Mouse (Mus musculus) bone marrow, adult 2 months (tissue): ENCODE results near the gene Uts2r.

Source experiments
- CTCF ChIP-seq: fragments of 200-500 bp; IDR thresholded peaks from 2 replicates; pipeline ENCODE4 v1.5.1; 2011; ENCODE audit warnings: low read length, control low read depth; ENCODE audit not compliant: control insufficient read depth, insufficient read depth
- POLR2A ChIP-seq: fragments of 200-500 bp; IDR thresholded peaks from 2 replicates; pipeline ENCODE4 v1.6.1; 2011; ENCODE audit warnings: low read depth, mild to moderate bottlenecking, control low read depth, low read length, borderline replicate concordance; ENCODE audit not compliant: control insufficient read depth

DNA sequence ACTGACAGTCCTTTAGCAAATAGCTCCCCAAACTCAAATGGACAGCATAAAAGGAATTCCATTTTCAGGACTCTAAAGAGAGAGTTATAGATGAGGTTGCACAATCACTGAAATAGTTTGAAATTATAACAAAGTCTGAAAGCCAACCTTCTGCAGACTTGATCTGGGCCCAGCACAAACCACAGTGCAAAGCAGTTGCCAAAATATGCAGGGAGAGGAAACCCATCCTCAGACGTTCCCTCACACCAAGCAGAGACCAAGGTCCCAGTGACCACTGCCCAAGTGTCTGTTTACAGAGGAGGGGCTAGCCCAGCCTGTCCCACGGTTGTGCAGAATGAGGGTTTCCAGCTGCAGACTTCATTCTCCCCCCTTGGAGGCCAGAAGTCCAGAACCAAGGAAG is 38.6 kb downstream of the Uts2r start:
- TF ChIP-seq CTCF (no peak), POLR2A (no peak)
